Mouse (Mus musculus): Measurements from ENCODE around the gene Nkain2. TPM values are rescaled to one million over a fixed set of nuclear protein-coding genes. Genes with fewer than 3 reads are reported as not detected.
"Not testable (repeated sequence)": the region's sequence is repeated elsewhere in the genome, so short reads cannot be mapped to it uniquely, and the experiment has no call there.

Nkain2 gene
- polyA plus RNA-seq, 1 experiment from 2014 or later, result 6.0 TPM

DNA sequence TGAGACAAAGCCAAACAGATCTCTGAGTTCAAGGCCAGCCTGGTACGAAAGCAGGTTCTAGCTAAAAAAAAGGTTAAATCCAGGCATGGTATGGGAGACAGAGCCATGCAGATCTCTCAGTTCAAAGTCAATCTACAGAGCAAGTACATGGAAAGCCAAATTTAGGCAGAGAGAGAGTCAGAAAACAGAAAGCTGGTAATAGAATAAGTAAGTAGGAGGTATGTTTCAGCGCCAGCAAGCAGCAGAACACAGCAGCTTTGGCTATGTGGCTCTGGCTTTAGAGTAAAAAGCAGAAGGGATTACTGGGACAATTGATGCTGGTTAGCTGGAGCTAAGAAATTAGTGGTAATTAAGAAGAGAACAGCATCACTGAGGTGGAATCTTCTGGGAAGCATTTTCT lies 151.3 kb downstream of the Nkain2 start:
- no peak for ATAC-seq (ENCODE audit: low FRiP score)
- 83% methylated on average over 2 of the region's 2 CpGs for WGBS
- no peak overlapping the region for H3K4me2 ChIP-seq
- H3K4me3 ChIP-seq (replicated peaks), result no peak overlapping the region
- H3K27me3 ChIP-seq, result no peaks in the 10 kb centered on the region
- no peaks in the 10 kb centered on the region for H3K36me3 ChIP-seq (replicated peaks)
- H3K9me3 ChIP-seq, result no peaks in the 10 kb centered on the region
- no peak overlapping the region for H3K9ac ChIP-seq
- no peak overlapping the region for H3K27ac ChIP-seq
- no peaks in the 10 kb centered on the region for H3K4me1 ChIP-seq

DNA sequence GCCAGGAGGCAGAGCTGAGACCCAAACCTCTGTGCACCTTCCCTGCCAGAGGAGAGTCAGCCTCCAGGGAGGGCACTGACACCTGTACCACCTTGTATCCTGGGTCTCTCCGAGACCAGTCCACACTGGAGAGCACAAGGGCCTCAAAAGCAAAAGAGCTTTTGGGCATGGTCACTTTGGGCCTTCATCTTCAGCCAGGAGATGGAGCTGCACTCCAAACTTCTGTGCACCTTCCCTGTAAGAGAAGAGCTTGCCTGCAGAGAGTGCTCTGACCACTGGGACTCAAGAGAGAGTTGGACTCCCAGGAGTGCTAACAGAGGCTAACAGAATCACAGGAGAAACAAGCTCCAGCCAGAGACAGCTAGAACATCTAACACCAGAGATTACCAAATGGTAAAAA lies 183.7 kb downstream of the Nkain2 start:
- not testable (repeated sequence) for H3K4me2 ChIP-seq; ATAC-seq (ENCODE audit: low FRiP score); H3K9ac ChIP-seq; H3K36me3 ChIP-seq (replicated peaks); H3K4me3 ChIP-seq (replicated peaks); H3K27ac ChIP-seq; H3K27me3 ChIP-seq; H3K9me3 ChIP-seq; H3K4me1 ChIP-seq
- 70% methylated on average over 1 of the region's 1 CpGs for WGBS

DNA sequence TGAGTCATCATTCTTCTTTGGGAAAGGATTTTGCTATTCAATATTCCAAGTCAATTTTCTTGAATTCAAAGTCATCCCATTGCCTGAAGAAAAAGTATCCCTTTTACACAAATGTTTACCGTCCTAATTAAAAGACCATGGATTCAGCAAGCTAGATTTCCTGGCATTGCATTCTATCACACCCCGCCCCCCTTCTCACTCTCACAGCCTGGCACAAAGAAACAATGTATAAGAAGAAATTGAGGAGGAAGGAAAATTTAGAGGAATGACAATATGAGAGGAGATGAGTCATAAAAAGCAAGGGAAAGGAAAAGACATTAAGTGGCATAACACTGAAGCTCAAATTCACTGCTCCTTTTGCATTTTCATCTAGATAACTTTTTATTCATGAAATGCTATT lies 193.6 kb downstream of the Nkain2 start:
- H3K9ac ChIP-seq, result no peak overlapping the region
- H3K27ac ChIP-seq, result no peak overlapping the region
- no peak for ATAC-seq (ENCODE audit: low FRiP score)
- H3K4me2 ChIP-seq, result no peak overlapping the region
- H3K27me3 ChIP-seq, result no peaks in the 10 kb centered on the region
- H3K4me3 ChIP-seq (replicated peaks), result no peak overlapping the region
- H3K4me1 ChIP-seq, result no peaks in the 10 kb centered on the region
- no peaks in the 10 kb centered on the region for H3K9me3 ChIP-seq
- H3K36me3 ChIP-seq (replicated peaks), result no peaks in the 10 kb centered on the region
- 85% methylated on average over 2 of the region's 2 CpGs for WGBS

DNA sequence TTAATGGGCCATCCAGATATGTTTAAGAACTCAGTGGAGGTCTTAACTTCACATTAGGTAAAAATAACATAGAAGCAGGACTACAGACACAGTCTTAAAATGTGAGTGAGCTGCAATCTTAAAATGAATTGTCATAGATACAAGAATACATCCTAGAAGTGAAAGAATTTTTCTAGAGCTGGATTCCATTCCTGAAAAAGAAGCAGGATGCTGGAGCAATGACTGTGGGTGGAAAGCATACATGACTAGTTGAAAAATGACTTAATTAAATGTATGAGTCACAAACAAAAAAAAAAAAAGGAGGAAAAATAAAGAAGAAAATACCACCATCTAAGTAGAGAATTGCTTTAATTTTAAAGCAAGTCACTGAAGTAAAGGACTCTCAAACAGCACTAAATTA lies 205.7 kb downstream of the Nkain2 start:
- Histone ChIP-seq H3K4me3 (replicated peaks) (no peak overlapping the region), H3K4me2 (no peak overlapping the region), H3K27ac (no peak overlapping the region), H3K36me3 (replicated peaks) (no peaks in the 10 kb centered on the region), H3K27me3 (no peaks in the 10 kb centered on the region), H3K9ac (no peak overlapping the region), H3K9me3 (no peaks in the 10 kb centered on the region), H3K4me1 (no peaks in the 10 kb centered on the region)
- ATAC-seq (ENCODE audit: low FRiP score), result no peak

DNA sequence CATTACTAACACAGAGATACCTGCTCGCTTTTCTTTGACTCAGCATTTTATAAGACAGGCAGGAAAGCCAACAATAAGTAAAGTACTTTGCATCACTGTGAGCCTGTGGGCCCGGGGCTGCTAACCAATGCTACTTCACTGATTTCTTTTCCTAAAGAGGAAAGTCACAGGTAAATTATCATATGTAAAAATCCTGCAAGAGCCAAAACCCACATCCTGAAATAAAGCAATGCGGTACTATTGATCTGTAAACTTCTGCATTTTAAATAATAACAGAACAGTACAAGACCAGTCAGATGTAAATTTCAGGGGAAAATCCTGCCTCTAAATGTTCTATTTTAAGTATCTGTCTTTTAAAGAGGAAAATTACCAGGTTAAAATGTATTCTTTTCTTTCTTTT lies 250.0 kb downstream of the Nkain2 start:
- Histone ChIP-seq H3K9ac (no peak overlapping the region), H3K36me3 (replicated peaks) (no peaks in the 10 kb centered on the region), H3K9me3 (no peaks in the 10 kb centered on the region), H3K4me1 (no peaks in the 10 kb centered on the region), H3K4me3 (replicated peaks) (no peak overlapping the region), H3K4me2 (no peak overlapping the region), H3K27me3 (no peaks in the 10 kb centered on the region), H3K27ac (no peak overlapping the region)
- no peak for ATAC-seq (ENCODE audit: low FRiP score)
- WGBS, result 75% methylated on average over 3 of the region's 3 CpGs

DNA sequence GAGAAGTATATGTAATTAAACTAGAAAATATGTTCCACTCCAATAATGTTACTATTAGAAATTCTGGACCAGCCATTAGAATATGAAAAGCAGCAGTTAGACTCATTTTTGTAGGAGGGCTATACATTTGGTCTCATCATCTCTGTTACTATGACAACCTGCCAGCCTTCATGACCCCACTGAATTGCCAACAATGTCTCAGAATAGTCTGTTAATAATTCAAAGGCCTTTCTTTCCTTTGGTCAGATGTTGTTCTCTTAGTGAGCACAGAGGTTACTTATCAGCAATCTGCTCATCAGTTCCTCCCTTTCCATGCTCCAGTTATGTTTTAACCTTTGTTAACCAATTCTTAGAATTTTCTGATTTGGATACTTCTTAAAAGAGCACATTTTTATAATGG lies 251.1 kb downstream of the Nkain2 start:
- ATAC-seq (ENCODE audit: low FRiP score), result no peak
- Histone ChIP-seq H3K9me3 (no peaks in the 10 kb centered on the region), H3K4me3 (replicated peaks) (no peak overlapping the region)

DNA sequence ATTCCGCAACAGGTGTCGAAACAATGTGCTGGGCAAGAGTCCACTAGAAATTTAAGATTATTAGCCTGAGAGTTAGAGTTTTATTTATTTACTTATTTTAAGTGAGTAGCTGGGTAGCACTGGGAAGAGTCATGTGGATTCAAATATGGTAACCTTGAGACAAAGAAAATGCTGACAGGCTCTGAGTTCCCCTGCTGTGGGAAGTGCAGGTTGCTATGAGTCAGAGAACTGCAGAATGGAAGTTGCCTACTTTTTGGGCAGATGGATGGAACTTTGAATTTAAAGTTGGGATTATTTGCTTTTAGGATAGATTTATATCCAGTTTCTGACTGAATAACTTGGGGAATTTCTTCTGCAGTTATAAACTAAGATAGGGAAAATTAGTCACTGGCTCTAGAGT lies 259.2 kb downstream of the Nkain2 start:
- 97% methylated on average over 2 of the region's 2 CpGs for WGBS
- H3K4me3 ChIP-seq (replicated peaks), result no peak overlapping the region

More for the DNA sequence above, 251.1 kb downstream of the Nkain2 start:
- no peaks in the 10 kb centered on the region for H3K4me1 ChIP-seq
- no peak overlapping the region for H3K9ac ChIP-seq
- H3K4me2 ChIP-seq, result no peak overlapping the region
- H3K27me3 ChIP-seq, result no peaks in the 10 kb centered on the region
- no peaks in the 10 kb centered on the region for H3K36me3 ChIP-seq (replicated peaks)
- no peak overlapping the region for H3K27ac ChIP-seq

DNA sequence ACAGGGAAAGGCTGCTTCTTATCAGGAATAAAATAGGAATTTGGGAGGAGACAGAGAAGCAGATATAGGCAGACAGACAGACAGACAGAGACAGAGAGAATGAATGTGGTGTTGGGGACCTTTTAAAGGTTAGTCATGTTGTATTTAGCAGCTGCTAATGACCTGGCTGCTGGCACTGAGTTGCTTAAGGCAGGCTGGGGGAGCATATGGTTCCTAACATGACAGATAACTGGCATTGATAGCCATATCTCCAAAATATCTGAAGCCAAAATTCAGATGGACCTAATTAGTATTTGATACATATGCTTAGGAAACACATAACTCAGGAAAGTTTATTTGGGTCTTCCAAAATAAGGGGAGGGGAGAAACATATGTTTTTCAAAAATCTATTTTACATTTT lies 285.8 kb downstream of the Nkain2 start:
- ATAC-seq (ENCODE audit: low FRiP score), result no peak
- Histone ChIP-seq H3K36me3 (replicated peaks) (no peaks in the 10 kb centered on the region), H3K4me1 (no peaks in the 10 kb centered on the region), H3K27me3 (no peaks in the 10 kb centered on the region), H3K4me3 (replicated peaks) (no peak overlapping the region), H3K9me3 (no peaks in the 10 kb centered on the region), H3K27ac (no peak overlapping the region), H3K9ac (no peak overlapping the region), H3K4me2 (no peak overlapping the region)

More for the DNA sequence above, 259.2 kb downstream of the Nkain2 start:
- Histone ChIP-seq H3K27ac (no peak overlapping the region), H3K9me3 (no peaks in the 10 kb centered on the region), H3K27me3 (no peaks in the 10 kb centered on the region), H3K36me3 (replicated peaks) (no peaks in the 10 kb centered on the region), H3K9ac (no peak overlapping the region), H3K4me2 (no peak overlapping the region), H3K4me1 (no peaks in the 10 kb centered on the region)
- no peak for ATAC-seq (ENCODE audit: low FRiP score)

DNA sequence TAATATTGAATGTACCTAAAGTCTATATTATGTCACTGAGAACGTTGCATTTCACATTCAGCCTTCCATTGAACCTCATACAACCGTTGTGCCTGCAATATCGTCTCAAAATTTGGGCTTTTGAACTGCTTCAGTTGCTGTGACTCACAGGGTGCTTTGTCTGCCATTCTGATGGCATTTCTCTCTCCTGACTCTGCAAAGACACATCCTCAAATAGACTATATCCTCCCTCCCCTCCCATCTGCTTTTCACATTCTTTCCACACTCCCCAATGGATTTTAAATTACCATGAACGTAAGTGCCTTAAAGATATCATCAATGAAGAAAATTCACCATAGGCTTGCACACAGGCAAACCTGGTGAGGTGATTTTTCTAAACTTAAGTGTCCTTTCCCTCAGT lies 287.5 kb downstream of the Nkain2 start:
- Histone ChIP-seq H3K27me3 (no peaks in the 10 kb centered on the region), H3K36me3 (replicated peaks) (no peaks in the 10 kb centered on the region), H3K27ac (no peak overlapping the region), H3K4me3 (replicated peaks) (no peak overlapping the region), H3K9me3 (no peaks in the 10 kb centered on the region), H3K4me1 (no peaks in the 10 kb centered on the region), H3K4me2 (no peak overlapping the region), H3K9ac (no peak overlapping the region)
- WGBS, result 88% methylated on average over 4 of the region's 4 CpGs
- no peak for ATAC-seq (ENCODE audit: low FRiP score)

DNA sequence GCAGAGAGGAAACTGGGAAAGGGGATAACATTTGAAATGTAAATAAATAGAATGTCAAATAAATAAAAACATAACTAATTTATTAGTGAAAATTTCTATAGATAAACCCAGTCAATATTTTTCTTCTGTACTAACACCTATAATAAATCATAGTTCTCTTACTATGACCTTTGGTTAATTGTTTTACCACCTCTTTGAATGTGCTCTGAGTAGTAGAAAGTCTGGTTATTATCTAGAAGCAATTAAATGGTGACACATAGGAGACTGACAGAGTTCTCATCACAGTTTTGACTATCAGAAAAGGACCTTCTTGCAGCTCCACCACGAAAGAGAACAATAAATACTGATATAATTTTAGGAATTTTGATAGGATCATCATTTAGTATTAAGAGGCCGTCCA lies 295.3 kb downstream of the Nkain2 start:
- Histone ChIP-seq H3K27ac (no peak overlapping the region), H3K4me1 (no peaks in the 10 kb centered on the region), H3K4me2 (no peak overlapping the region), H3K36me3 (replicated peaks) (no peaks in the 10 kb centered on the region), H3K27me3 (no peaks in the 10 kb centered on the region), H3K4me3 (replicated peaks) (no peak overlapping the region), H3K9ac (no peak overlapping the region), H3K9me3 (no peaks in the 10 kb centered on the region)
- ATAC-seq (ENCODE audit: low FRiP score), result no peak
- WGBS, result 74% methylated on average over 2 of the region's 2 CpGs

DNA sequence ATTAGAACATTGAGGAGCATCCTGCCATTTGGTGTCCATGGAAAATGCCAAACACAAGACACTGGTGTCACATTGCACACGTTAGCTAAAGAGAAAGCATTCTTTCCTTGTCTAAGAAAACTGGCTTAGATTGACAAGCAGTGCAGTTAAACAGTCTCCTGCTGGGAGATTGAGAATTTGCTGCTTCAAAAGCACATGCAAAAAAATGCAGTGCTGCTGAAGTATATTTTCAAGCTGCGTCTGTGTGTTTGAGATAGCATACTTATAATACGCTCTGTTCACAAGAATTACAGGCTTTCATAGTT lies 313.0 kb downstream of the Nkain2 start:
- Histone ChIP-seq H3K9ac (no peak overlapping the region), H3K4me1 (peaks cover 3% of the 10 kb centered on the region), H3K36me3 (replicated peaks) (no peaks in the 10 kb centered on the region), H3K4me2 (no peak overlapping the region), H3K27ac (no peak overlapping the region), H3K27me3 (no peaks in the 10 kb centered on the region), H3K4me3 (replicated peaks) (no peak overlapping the region), H3K9me3 (no peaks in the 10 kb centered on the region)
- 0 out of 2 replicates have a peak, but pooled peaks have one; percentile 33 for ATAC-seq (ENCODE audit: low FRiP score)
- 26% methylated on average over 3 of the region's 3 CpGs for WGBS

DNA sequence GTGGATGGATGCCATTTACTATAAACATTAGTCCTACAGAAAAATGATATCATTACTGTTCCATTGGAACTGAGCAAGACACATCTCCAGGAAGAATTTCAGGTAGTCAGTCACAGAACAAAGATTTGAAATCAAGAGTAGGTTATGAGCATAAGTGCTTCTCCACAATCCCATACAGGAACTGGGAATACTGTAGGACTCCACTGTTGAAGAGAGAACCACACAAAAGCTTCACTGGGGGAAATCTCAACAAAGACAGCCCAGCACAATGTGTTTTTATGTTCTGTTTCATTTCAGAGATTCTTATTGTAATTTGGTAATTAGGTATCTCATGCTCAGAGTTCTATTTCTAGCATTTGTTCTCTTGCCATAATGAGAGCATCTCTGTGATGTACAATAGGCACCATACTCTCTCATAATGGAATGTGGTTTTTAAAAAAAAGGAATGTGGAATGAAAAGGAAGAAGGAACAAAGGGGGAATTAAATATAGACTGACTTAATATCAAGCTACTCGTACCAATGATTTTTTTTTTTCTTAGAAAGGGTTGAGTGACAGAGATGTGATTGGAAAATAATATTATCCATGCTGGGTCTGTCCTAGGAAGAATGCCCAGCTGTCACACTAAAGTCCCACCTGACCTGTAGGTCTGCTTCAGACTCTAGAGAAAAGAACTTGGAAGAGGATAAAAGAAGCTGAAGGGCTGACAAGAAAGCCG lies 313.5 kb downstream of the Nkain2 start:
- Histone ChIP-seq H3K36me3 (replicated peaks) (no peaks in the 10 kb centered on the region), H3K9me3 (no peaks in the 10 kb centered on the region), H3K9ac (no peak overlapping the region), H3K4me2 (no peak overlapping the region), H3K4me3 (replicated peaks) (no peak overlapping the region), H3K4me1 (peaks cover 3% of the 10 kb centered on the region), H3K27me3 (no peaks in the 10 kb centered on the region), H3K27ac (no peak overlapping the region)
- WGBS, result 11% methylated on average over 2 of the region's 2 CpGs
- peak; percentile 23; the same call in 1 of the 2 replicates for ATAC-seq (ENCODE audit: low FRiP score)

DNA sequence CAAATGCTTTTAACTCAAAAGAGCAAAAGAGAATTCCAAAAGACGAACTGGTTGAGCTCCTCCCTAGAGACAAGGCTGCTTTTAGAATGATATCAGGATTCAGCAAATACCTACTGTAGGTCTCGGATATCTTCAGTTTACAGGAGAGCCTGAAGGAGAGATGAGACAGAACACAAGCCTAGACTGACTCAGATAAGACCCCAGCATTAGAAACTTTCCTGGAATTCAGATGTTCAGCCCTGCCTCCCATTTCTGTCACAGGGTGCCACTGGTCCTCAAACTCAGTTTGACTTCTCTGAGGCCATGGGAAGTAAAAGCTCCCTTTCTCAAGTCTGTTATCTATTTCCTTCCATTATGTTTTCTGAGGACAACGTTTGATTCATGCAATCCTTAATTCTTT lies 332.6 kb downstream of the Nkain2 start:
- no peak for ATAC-seq (ENCODE audit: low FRiP score)
- Histone ChIP-seq H3K4me2 (no peak overlapping the region), H3K27me3 (no peaks in the 10 kb centered on the region), H3K4me1 (no peaks in the 10 kb centered on the region), H3K36me3 (replicated peaks) (no peaks in the 10 kb centered on the region), H3K9ac (no peak overlapping the region), H3K4me3 (replicated peaks) (no peak overlapping the region), H3K9me3 (no peaks in the 10 kb centered on the region), H3K27ac (no peak overlapping the region)
- WGBS, result 78% methylated on average over 3 of the region's 3 CpGs

Measured in forebrain, embryonic 12.5 days (tissue).